Mouse (Mus musculus) intestine, embryonic 15.5 days (tissue): ENCODE measurements around the gene Mettl13. TPM values are rescaled to one million over a fixed set of nuclear protein-coding genes. Genes with fewer than 3 reads are reported as not detected.
A peak's percentile ranks its signal among the peaks of the same experiment; 100 is the strongest.

Experiments
- ATAC-seq: fragments of 200-750 bp; cut with Nextera tagmentation; 2 replicates; pipeline ENCODE4 v1.8.0; 2017; ENCODE audit warnings: moderate TSS enrichment, moderate library complexity
- H3K27ac ChIP-seq: fragments of 300-500 bp; sonication (generic); 2 replicates; pipeline ENCODE4 v1.5.1; 2015; ENCODE audit warnings: mild to moderate bottlenecking, inconsistent platforms
- H3K27me3 ChIP-seq: fragments of 300-500 bp; sonication (generic); replicated peaks from 2 replicates; pipeline ENCODE4 v1.6.1; 2015; ENCODE audit warnings: inconsistent platforms
- H3K36me3 ChIP-seq: fragments of 300-500 bp; sonication (generic); 2 replicates; pipeline ENCODE4 v1.6.1; 2015; ENCODE audit warnings: inconsistent platforms
- H3K4me1 ChIP-seq: fragments of 300-500 bp; sonication (generic); replicated peaks from 2 replicates; pipeline ENCODE4 v1.6.1; 2015; ENCODE audit warnings: inconsistent platforms
- H3K4me2 ChIP-seq: fragments of 300-500 bp; sonication (generic); replicated peaks from 2 replicates; pipeline ENCODE4 v1.6.1; 2015; ENCODE audit warnings: mild to moderate bottlenecking, inconsistent platforms
- H3K4me3 ChIP-seq: fragments of 300-500 bp; sonication (generic); replicated peaks from 2 replicates; pipeline ENCODE4 v1.5.1; 2015; ENCODE audit warnings: inconsistent platforms
- H3K9ac ChIP-seq: fragments of 300-500 bp; sonication (generic); 2 replicates; pipeline ENCODE4 v1.6.1; 2015; ENCODE audit warnings: inconsistent platforms
- H3K9me3 ChIP-seq: fragments of 300-500 bp; sonication (generic); 2 replicates; pipeline ENCODE4 v1.6.1; 2016; ENCODE audit warnings: inconsistent platforms
- WGBS: fragments of 180-500 bp; shearing (Covaris S2); methylation state at CpG from one replicate; pipeline ENCODE4 v1.1.7; 2015; 5-methylcytosine and 5-hydroxymethylcytosine counted together
- polyA plus RNA-seq: library from polyadenylated mRNA; unstranded; fragments of >200 nt; fragmentation: Nextera tagmentation; extraction: Ambion mirVana; gene quantifications from 2 replicates; pipeline ENCODE4 v1.2.1, GENCODE M21; 2015

Mettl13 gene
- polyA plus RNA-seq, 1 experiment from 2014 or later: 22.0 TPM

DNA sequence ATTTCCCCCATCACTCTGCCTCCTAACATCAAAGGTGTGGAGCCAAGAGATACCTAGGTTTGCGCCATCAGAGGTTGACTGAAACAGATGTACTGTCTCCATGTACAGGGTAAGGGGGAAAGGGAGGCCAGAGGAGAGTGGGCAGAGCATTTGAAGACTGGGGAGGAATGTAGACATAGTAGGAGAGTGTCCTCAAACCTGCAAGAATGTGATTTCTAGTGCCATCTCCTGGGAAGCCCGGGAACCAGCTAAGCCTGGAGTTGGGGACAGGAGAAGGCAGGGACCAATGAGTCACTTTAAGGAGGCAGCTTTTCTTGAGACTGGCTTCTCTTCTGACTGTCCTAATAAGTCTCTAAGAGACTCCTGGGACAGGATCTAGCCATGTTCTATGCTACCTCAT is 18.7 kb downstream of the Mettl13 start:
- 62% methylated on average over 2 of the region's 2 CpGs for WGBS

DNA sequence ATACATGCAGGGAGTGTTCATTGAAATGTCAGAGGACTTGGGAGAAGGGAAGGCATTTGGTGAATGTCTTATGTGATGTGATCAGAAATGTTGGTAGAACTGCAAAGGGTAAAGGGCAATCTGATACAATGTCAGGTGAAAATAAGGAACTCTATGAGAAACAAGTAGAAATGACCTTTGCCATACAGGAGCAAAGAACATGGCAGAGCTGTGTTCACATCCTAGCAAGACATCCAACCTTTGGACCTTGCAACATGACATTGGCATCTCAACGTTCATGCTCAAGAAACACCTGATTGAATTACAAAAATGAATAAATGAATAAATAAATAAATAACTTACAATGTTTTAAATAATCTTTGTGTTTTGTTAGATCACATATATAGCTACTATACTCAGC is 33.2 kb downstream of the Mettl13 start:
- no peak; the same call in 1 of the 2 replicates for ATAC-seq
- Histone ChIP-seq H3K9me3 (no peaks in the 10 kb centered on the region), H3K36me3 (no peaks in the 10 kb centered on the region), H3K27me3 (no peaks in the 10 kb centered on the region), H3K9ac (no peak overlapping the region), H3K4me2 (no peak overlapping the region), H3K4me1 (no peaks in the 10 kb centered on the region), H3K4me3 (no peak overlapping the region), H3K27ac (no peak overlapping the region)
- WGBS: 79% methylated on average over 1 of the region's 1 CpGs

More for the DNA sequence above, 18.7 kb downstream of the Mettl13 start:
- Histone ChIP-seq H3K27ac (no peak overlapping the region), H3K36me3 (peaks cover 10% of the 10 kb centered on the region; the same call in 1 of the 2 replicates), H3K9ac (no peak overlapping the region), H3K27me3 (no peaks in the 10 kb centered on the region), H3K4me2 (no peak overlapping the region), H3K9me3 (no peaks in the 10 kb centered on the region), H3K4me1 (no peaks in the 10 kb centered on the region), H3K4me3 (no peak overlapping the region)
- no peak for ATAC-seq

DNA sequence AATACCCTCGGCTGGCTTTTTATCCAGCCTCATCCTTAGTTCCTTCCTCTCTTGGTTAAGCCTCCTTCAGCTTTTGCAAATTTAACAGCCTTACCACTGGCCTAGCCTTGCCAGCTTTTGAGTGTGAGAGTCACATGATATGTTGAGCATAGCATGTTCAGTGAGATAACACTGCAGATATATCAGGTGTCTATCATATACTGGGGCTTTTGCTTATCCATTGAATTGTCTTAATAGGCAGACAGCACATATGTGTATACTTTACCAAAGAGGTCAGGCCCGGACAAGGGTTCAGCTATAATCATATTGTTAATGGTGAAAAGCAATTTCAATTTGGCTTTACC is 38.4 kb downstream of the Mettl13 start:
- Histone ChIP-seq H3K9me3 (no peaks in the 10 kb centered on the region), H3K4me2 (no peak overlapping the region), H3K27me3 (no peaks in the 10 kb centered on the region), H3K4me1 (no peaks in the 10 kb centered on the region), H3K27ac (no peak overlapping the region), H3K4me3 (no peak overlapping the region), H3K36me3 (no peaks in the 10 kb centered on the region), H3K9ac (no peak overlapping the region)
- no peak for ATAC-seq
- 76% methylated on average over 2 of the region's 2 CpGs for WGBS

DNA sequence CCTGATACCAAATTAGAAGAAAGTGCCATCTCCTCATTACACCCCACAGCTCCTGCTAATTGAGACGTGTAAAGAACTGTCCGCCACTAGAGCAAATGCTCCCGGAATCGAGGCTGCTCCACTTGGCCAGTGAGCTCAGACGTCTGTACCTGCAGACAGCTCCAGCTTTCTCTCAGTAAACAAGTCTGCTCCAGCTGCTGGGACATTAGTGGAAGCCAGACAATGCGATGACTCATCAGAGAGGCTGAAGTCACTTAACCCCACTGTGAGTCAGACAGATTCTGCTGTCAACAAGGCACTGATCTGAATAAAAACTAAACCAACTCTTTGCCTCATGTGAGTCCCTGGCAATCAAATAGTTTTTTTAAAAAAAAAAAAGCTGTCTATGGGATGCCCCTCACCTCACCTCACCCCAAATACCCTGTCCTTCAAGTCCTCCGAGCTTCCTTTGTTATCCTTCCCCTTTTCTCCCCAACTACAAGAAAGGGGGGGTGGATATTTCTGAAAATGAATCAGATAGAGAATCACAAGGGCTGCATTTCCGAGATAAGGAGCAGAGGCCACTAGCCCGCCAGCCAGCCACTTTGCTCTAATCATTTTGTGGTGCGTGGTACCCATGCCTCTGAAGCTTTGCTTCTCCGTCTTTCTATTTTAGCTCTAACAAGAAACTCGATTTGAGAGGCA is 38.9 kb downstream of the Mettl13 start:
- H3K4me2 ChIP-seq: no peak overlapping the region
- H3K27me3 ChIP-seq: no peaks in the 10 kb centered on the region
- H3K36me3 ChIP-seq: no peaks in the 10 kb centered on the region
- no peaks in the 10 kb centered on the region for H3K9me3 ChIP-seq
- H3K4me3 ChIP-seq: no peak overlapping the region
- 36% methylated on average over 12 of the region's 12 CpGs for WGBS
- no peak overlapping the region for H3K27ac ChIP-seq
- peak; percentile 86 for ATAC-seq
- H3K4me1 ChIP-seq: no peaks in the 10 kb centered on the region
- no peak overlapping the region for H3K9ac ChIP-seq

DNA sequence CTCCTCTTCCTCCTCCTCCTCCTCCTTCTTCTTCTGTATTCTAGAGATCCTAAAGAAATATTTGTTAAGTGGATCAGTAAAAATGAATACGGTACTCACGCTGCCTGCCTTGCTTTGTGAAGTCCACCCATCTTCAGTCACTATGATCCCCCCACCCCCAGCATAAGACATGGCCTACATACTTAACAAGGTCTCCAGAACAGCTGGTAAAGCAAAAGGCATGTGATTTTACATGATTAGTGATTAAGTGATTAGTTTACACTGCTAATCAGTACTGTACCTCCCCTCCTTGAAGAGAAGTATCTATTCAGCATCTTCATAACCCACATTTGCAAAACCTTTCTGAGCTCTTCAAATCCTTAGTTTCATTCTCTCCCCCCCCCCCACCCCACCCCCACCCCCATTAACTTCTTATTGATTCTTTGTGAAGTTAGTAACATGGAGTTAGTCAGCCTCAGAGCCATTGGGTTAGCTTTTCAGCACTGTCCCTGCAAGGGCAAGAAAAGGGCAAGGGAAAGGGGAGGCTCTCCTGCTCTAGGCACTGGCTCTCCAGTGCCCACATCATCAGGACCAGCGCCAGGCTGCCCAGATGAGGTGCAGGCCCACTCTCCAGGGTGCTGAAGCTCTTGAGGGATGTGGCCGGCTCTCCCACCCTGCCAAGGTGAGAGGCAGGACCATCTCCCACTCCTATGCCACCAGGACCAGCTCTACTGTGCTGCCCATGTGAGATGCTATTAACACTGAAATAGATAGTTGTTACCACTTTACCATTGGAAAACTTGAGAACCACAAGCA is 39.9 kb downstream of the Mettl13 start:
- H3K9me3 ChIP-seq: no peaks in the 10 kb centered on the region
- H3K27me3 ChIP-seq: no peaks in the 10 kb centered on the region
- 67% methylated on average over 4 of the region's 4 CpGs for WGBS
- H3K9ac ChIP-seq: no peak overlapping the region
- no peak for ATAC-seq
- no peak overlapping the region for H3K4me2 ChIP-seq
- H3K27ac ChIP-seq: no peak overlapping the region
- no peak overlapping the region for H3K4me3 ChIP-seq
- H3K4me1 ChIP-seq: no peaks in the 10 kb centered on the region
- H3K36me3 ChIP-seq: no peaks in the 10 kb centered on the region

DNA sequence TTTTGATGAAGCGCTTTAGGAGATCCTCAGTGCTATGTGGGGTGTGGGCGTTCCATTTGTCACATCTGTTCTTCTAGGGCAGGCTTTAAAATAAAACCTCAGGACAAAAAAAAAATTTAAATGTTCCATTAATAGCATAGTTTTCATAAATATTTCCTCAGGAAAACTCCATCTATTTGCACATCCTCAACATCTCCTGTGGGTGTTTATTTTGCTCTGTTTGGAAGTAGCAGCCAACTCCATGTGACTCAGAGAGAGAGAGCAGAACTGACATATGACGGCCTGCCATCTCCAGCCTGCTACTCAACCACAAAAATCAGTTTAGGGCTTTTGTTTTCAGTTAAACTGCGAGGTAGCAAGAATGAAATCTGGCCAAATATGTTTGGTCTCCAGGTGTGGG is 41.8 kb downstream of the Mettl13 start:
- Histone ChIP-seq H3K27ac (no peak overlapping the region), H3K9me3 (no peaks in the 10 kb centered on the region), H3K4me1 (no peaks in the 10 kb centered on the region), H3K27me3 (no peaks in the 10 kb centered on the region), H3K9ac (no peak overlapping the region), H3K4me2 (no peak overlapping the region), H3K36me3 (no peaks in the 10 kb centered on the region), H3K4me3 (no peak overlapping the region)
- no peak for ATAC-seq
- WGBS: 76% methylated on average over 4 of the region's 4 CpGs

DNA sequence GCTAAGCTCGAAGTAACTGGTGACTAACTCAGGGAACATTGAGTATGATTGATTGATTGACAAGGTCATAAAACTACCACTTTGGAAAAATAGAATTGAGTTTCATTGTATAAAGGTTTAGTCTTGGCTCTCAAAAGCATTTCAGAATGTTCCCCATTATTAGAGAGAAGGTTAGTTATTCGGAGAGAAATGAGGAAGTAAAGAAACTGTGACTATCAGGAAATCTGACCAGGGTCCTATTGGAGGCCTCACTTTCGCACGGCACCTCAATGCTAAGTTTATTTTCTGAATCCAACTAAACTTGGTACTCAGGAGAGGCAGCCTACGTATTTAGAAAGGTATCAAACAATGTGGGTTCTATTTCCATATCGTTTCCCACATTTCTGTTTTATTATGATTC is 42.7 kb downstream of the Mettl13 start:
- WGBS: 84% methylated on average over 6 of the region's 6 CpGs
- Histone ChIP-seq H3K27ac (no peak overlapping the region), H3K4me1 (no peaks in the 10 kb centered on the region), H3K4me3 (no peak overlapping the region), H3K4me2 (no peak overlapping the region), H3K27me3 (no peaks in the 10 kb centered on the region), H3K9ac (no peak overlapping the region), H3K9me3 (no peaks in the 10 kb centered on the region), H3K36me3 (no peaks in the 10 kb centered on the region)
- ATAC-seq: no peak

Other genes with a start within 250 kb of the Mettl13 start
- 4.4 and 5.8 TPM in 2 replicates for gene Dnm3, start 70.5 kb downstream of the Mettl13 start, polyA plus RNA-seq
- 45.1 and 53.4 TPM in 2 replicates for gene Vamp4, start 22.0 kb upstream of the Mettl13 start, polyA plus RNA-seq
- gene Myoc, start 90.6 kb upstream of the Mettl13 start, polyA plus RNA-seq: 0.10 and 0.21 TPM in 2 replicates
- gene Myocos, start 109.7 kb upstream of the Mettl13 start, polyA plus RNA-seq: not detected in 2 replicates
- 130 and 139 TPM in 2 replicates for gene Prrc2c, start 192.0 kb upstream of the Mettl13 start, polyA plus RNA-seq